Mouse (Mus musculus) stomach, postnatal 0 days (tissue): ENCODE results near the gene Prelid1.

Source experiments
- CTCF ChIP-seq: IDR thresholded peaks from 2 replicates; pipeline ENCODE4 v1.5.1; 2016; ENCODE audit warnings: antibody characterized with exemption, low read depth, mild to moderate bottlenecking, moderate library complexity
- EP300 ChIP-seq: optimal IDR thresholded peaks from 2 replicates; pipeline ENCODE3; 2016; ENCODE audit warnings: antibody characterized with exemption

DNA sequence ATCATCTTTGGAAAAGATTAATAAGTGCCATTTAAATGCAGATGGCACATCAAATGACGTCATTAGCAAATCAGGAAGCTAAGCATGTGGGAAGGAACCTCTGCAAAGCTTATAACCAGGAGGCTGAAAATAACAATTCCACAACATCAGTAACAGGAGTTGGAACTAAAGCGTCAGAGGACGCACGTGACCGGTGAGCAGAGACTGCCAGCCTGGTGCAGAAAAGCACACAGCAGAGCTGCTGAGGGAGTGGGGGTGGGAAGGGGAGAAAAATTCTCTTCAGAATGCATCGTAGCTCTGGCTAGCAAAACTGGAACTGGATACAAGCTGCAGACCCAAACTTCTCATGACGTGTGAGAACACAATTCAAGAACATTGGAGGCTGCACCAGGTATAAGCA, 24.0 kb downstream of the Prelid1 start:
- no peak for TF ChIP-seq CTCF
- TF ChIP-seq EP300 = no peak
